Mouse (Mus musculus) liver, embryonic 14.5 days (tissue): ENCODE measurements around the gene Disc1. TPM values are rescaled to one million over a fixed set of nuclear protein-coding genes. Genes with fewer than 3 reads are reported as not detected.

Experiments
- ATAC-seq: fragments of 200-750 bp; cut with Nextera tagmentation; 2 replicates; pipeline ENCODE4 v1.8.0; 2017; ENCODE audit warnings: moderate number of reproducible peaks, mild to moderate bottlenecking, moderate library complexity; ENCODE audit not compliant: insufficient read depth
- DNase-seq, 3 experiments: peaks; one replicate each; pipeline ENCODE4 v3.0.0-alpha.2; 2012 to 2013; ENCODE audit warnings: low read depth in 3 of 3, low spot score in 3 of 3
- H3K27ac ChIP-seq: fragments of 300-500 bp; sonication (generic); 2 replicates; pipeline ENCODE4 v1.5.1; 2014; ENCODE audit warnings: moderate library complexity, mild to moderate bottlenecking, control low read depth, inconsistent platforms
- H3K27me3 ChIP-seq: fragments of 300-500 bp; sonication (generic); 2 replicates; pipeline ENCODE4 v1.6.1; 2014; ENCODE audit warnings: mild to moderate bottlenecking, low read length, moderate library complexity; ENCODE audit not compliant: control insufficient read depth, insufficient read depth
- H3K36me3 ChIP-seq: fragments of 300-500 bp; sonication (generic); replicated peaks from 2 replicates; pipeline ENCODE4 v1.6.1; 2014; ENCODE audit warnings: low read depth; ENCODE audit not compliant: control insufficient read depth, insufficient read depth
- H3K4me1 ChIP-seq, 2 experiments: fragments of 200-500 bp in 1 of 2; fragments of 300-500 bp in 1 of 2; sonication (generic) in 1 of 2; replicated peaks; 2 replicates each; pipeline ENCODE4 v1.6.1; 2012 to 2014; ENCODE audit warnings: antibody characterized with exemption in 1 of 2, inconsistent platforms in 1 of 2, low read length in 1 of 2; ENCODE audit not compliant: control insufficient read depth in 2 of 2, insufficient read depth in 2 of 2
- H3K4me2 ChIP-seq: fragments of 300-500 bp; sonication (generic); 2 replicates; pipeline ENCODE4 v1.6.1; 2014; ENCODE audit warnings: low read depth, mild to moderate bottlenecking, control low read depth, moderate library complexity
- H3K4me3 ChIP-seq, 2 experiments: fragments of 200-500 bp in 1 of 2; fragments of 300-500 bp in 1 of 2; sonication (generic) in 1 of 2; 2 replicates each; pipeline ENCODE4 v1.5.1; 2012 to 2014; ENCODE audit warnings: low read depth in 2 of 2, low read length in 2 of 2, mild to moderate bottlenecking in 2 of 2, control low read depth in 1 of 2, inconsistent platforms in 1 of 2, moderate library complexity in 1 of 2; ENCODE audit not compliant: insufficient read depth in 1 of 2
- H3K9ac ChIP-seq: fragments of 300-500 bp; sonication (generic); replicated peaks from 2 replicates; pipeline ENCODE4 v1.6.1; 2014; ENCODE audit warnings: mild to moderate bottlenecking, control low read depth, moderate library complexity
- H3K9me3 ChIP-seq: fragments of 300-500 bp; sonication (generic); 2 replicates; pipeline ENCODE4 v1.6.1; 2016; ENCODE audit warnings: low read length, mixed read lengths; ENCODE audit not compliant: control insufficient read depth
- CTCF ChIP-seq: IDR thresholded peaks from 2 replicates; pipeline ENCODE4 v1.5.1; 2016; ENCODE audit warnings: antibody characterized with exemption, low read depth, control low read depth
- EP300 ChIP-seq: IDR thresholded peaks from 2 replicates; pipeline ENCODE4 v1.6.1; 2016; ENCODE audit warnings: antibody characterized with exemption, low read depth
- WGBS: fragments of 180-500 bp; shearing (Covaris S2); extraction: QIAGEN DNeasy Blood & Tissue Kit; methylation state at CpG from one replicate; pipeline ENCODE4 v1.1.7; 2014; ENCODE audit not compliant: insufficient replicate concordance; 5-methylcytosine and 5-hydroxymethylcytosine counted together
- polyA plus RNA-seq, 2 experiments: library from polyadenylated mRNA; depleted of rRNA in 1 of 2; stranded (reverse) in 1 of 2; unstranded in 1 of 2; fragments of >200 nt; fragmentation: Nextera tagmentation in 1 of 2; extraction: Ambion mirVana in 1 of 2; gene quantifications; 2 replicates each; pipeline versions ENCODE4 v1.2.1 to v1.2.3; 2012 to 2014

The Disc1 gene
- polyA plus RNA-seq, 2 experiments: 0.11 to 0.17 TPM

DNA sequence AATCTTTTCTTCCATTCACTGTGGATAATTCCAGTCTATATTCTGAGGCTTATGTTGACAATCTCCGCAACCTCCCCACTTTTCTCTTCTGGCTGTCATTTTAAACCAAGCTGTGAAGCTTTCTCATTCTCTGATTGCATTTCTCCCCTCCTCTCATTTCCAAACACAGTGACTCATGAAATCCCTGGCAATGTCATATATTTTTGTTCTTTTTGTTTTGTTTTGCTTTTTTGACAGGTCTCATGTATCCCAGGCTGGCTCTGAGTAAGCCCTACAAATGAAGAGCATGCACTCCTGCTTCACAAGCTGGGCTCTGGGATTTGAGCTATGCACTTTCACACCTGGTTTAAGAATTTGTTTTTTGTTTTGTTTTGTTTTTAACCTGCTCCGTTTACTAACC lies 225.2 kb downstream of the Disc1 start:
- Histone ChIP-seq H3K4me3 (no peak overlapping the region), H3K4me1 (no peaks in the 10 kb centered on the region), H3K36me3 (no peaks in the 10 kb centered on the region), H3K9me3 (no peaks in the 10 kb centered on the region), H3K4me2 (no peak overlapping the region), H3K9ac (no peak overlapping the region), H3K27ac (no peak overlapping the region), H3K27me3 (no peaks in the 10 kb centered on the region)
- 74% methylated on average over 2 of the region's 2 CpGs for WGBS
- TF ChIP-seq EP300: no peak
- TF ChIP-seq CTCF: no peak
- ATAC-seq: no peak
- no peak for DNase-seq

DNA sequence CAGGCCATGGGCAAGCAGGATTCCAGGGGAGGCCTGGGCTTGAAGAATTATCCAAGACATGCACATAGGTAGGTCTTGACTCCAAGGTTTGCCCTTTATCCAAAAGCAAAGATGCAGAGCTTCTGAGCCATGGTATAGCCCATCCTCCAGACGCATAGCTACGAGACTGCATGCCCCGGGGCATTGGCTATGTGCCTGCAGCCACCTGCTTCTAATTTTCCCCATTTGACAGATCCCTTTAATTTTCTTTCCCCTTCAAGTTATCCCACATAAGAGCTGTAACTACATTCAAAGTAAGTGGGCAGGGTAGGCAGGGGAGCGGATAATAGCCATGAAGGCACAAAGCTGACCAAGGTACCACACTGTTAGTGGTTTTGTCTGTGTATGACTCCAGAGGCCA lies 225.9 kb downstream of the Disc1 start:
- no peak overlapping the region for H3K9ac ChIP-seq
- 74% methylated on average over 4 of the region's 4 CpGs for WGBS
- TF ChIP-seq EP300 (no peak), CTCF (no peak)
- no peak for ATAC-seq
- no peak for DNase-seq
- no peak overlapping the region for H3K4me2 ChIP-seq
- H3K36me3 ChIP-seq: no peaks in the 10 kb centered on the region
- no peaks in the 10 kb centered on the region for H3K9me3 ChIP-seq
- no peaks in the 10 kb centered on the region for H3K4me1 ChIP-seq
- H3K4me3 ChIP-seq: no peak overlapping the region
- no peaks in the 10 kb centered on the region for H3K27me3 ChIP-seq
- no peak overlapping the region for H3K27ac ChIP-seq

DNA sequence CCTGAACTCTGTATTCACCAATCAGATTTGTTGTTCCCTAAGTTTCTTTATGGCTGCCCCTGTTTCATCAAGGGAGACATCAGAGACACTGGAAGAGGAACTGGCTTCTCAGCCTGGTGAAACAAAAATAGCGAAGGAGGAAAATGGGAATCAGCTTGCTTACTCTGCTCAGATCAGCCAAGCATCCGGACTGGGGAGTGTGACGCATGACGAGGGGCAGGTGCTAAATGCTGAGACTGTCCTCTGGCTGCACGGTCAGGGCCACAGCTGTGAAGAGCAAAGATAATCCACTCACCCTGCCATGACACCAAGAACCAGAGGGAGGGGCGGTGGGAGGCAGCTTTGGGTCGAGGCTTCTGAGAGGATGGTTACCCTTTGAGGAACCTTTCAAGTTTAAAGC lies 228.5 kb downstream of the Disc1 start:
- Histone ChIP-seq H3K36me3 (no peaks in the 10 kb centered on the region), H3K27me3 (no peaks in the 10 kb centered on the region), H3K4me3 (no peak overlapping the region), H3K27ac (no peak overlapping the region), H3K9me3 (no peaks in the 10 kb centered on the region), H3K4me2 (no peak overlapping the region), H3K4me1 (no peaks in the 10 kb centered on the region), H3K9ac (no peak overlapping the region)
- TF ChIP-seq CTCF (no peak), EP300 (no peak)
- DNase-seq (no peak), ATAC-seq (no peak)
- WGBS: 23% methylated on average over 7 of the region's 7 CpGs

DNA sequence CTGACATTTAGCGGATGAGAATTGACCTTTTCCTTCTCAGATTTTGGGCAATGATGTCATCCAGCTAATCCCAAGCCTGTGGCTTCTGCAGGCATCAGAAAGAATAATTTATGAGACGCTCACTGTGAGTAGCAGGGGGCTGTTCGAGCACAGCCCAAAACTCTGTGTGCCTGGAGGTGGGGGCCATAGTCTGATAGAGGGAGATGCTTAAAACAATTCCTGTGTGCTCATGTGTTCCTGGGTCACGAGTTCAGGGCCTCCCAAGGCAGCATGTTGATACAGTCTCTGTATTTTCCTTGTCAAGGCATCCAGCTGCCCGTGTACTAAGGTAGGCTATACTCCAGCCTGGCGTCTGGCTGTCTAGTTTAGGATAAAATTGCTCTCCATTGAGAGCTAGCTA lies 229.5 kb downstream of the Disc1 start:
- no peaks in the 10 kb centered on the region for H3K4me1 ChIP-seq
- TF ChIP-seq CTCF (no peak), EP300 (no peak)
- no peak for ATAC-seq
- no peak overlapping the region for H3K4me3 ChIP-seq
- no peak overlapping the region for H3K4me2 ChIP-seq
- 44% methylated on average over 6 of the region's 6 CpGs for WGBS
- DNase-seq: no peak
- no peak overlapping the region for H3K9ac ChIP-seq
- H3K27ac ChIP-seq: no peak overlapping the region
- no peaks in the 10 kb centered on the region for H3K9me3 ChIP-seq
- H3K36me3 ChIP-seq: no peaks in the 10 kb centered on the region
- H3K27me3 ChIP-seq: no peaks in the 10 kb centered on the region

DNA sequence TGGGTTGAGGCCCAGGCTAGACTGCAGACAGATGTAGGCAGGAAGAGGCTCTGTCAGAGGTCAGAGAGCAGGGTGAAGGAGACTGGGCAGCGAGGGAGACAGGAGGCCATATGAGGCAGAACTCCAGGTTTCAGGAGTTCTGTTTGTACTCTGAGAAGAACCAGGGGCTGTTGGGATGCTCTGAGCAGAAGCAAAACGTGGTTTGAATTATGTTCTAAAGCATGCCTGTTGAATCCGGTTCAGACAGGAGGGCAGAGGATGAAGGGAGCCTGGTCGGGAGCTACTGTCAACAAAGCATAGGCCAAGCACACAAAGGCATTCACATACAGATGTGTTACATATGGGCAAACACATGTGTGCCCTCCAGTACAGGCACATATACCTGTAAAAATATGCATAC lies 230.9 kb downstream of the Disc1 start:
- no peak overlapping the region for H3K4me2 ChIP-seq
- no peak overlapping the region for H3K9ac ChIP-seq
- H3K27ac ChIP-seq: no peak overlapping the region
- H3K27me3 ChIP-seq: no peaks in the 10 kb centered on the region
- no peak for ATAC-seq
- H3K36me3 ChIP-seq: no peaks in the 10 kb centered on the region
- 53% methylated on average over 4 of the region's 4 CpGs for WGBS
- DNase-seq: no peak
- H3K4me3 ChIP-seq: no peak overlapping the region
- H3K4me1 ChIP-seq: no peaks in the 10 kb centered on the region
- H3K9me3 ChIP-seq: no peaks in the 10 kb centered on the region
- no peak for TF ChIP-seq CTCF
- no peak for TF ChIP-seq EP300
